Mouse (Mus musculus) myocyte (in vitro differentiated cells): ENCODE results near the gene Cited2. TPM values are rescaled to one million over a fixed set of nuclear protein-coding genes. Genes with fewer than 3 reads are reported as not detected.
A peak's percentile ranks its signal among the peaks of the same experiment; 100 is the strongest.

Experiments
- H3K27me3 ChIP-seq: one replicate; pipeline ENCODE4 v1.6.1; 2011; ENCODE audit not compliant: control insufficient read depth, insufficient read depth, insufficient read length
- H3K36me3 ChIP-seq: one replicate; pipeline ENCODE4 v1.6.1; 2011; ENCODE audit not compliant: control insufficient read depth, insufficient read depth
- H3K4me2 ChIP-seq: one replicate; pipeline ENCODE4 v1.6.1; 2011; ENCODE audit warnings: low read depth, control low read depth
- H3K4me3 ChIP-seq: one replicate; pipeline ENCODE4 v1.5.1; 2011; ENCODE audit warnings: mild to moderate bottlenecking, control low read depth, moderate library complexity
- H3K79me2 ChIP-seq: one replicate; pipeline ENCODE4 v1.6.1; 2011; ENCODE audit not compliant: control insufficient read depth, insufficient read depth
- H3ac ChIP-seq: one replicate; pipeline ENCODE4 v1.6.1; 2011; ENCODE audit not compliant: control insufficient read depth, insufficient read length
- CEBPB ChIP-seq: IDR thresholded peaks from 2 replicates; pipeline ENCODE4 v1.6.1; 2011; ENCODE audit warnings: mild to moderate bottlenecking, moderate library complexity; ENCODE audit not compliant: poor library complexity, insufficient read depth, severe bottlenecking
- E2F4 ChIP-seq: IDR thresholded peaks from one replicate; pipeline ENCODE4 v1.6.1; 2011; ENCODE audit warnings: mild to moderate bottlenecking, control low read depth, moderate library complexity; ENCODE audit not compliant: insufficient read depth
- MAX ChIP-seq: IDR thresholded peaks from one replicate; pipeline ENCODE4 v1.6.1; 2011; ENCODE audit warnings: low read depth, mild to moderate bottlenecking, control low read depth
- MYOD1 ChIP-seq, 3 experiments: IDR thresholded peaks; one replicate each; pipeline ENCODE4 v1.6.1; 2011; ENCODE audit warnings: control low read depth in 2 of 3, low read depth in 2 of 3, mild to moderate bottlenecking in 2 of 3, moderate library complexity in 1 of 3; ENCODE audit not compliant: insufficient read length in 2 of 3, control insufficient read depth in 1 of 3
- MYOG ChIP-seq, 3 experiments: IDR thresholded peaks; one replicate each; pipeline ENCODE4 v1.6.1; 2011; ENCODE audit warnings: control low read depth in 2 of 3, low read depth in 2 of 3, mild to moderate bottlenecking in 2 of 3; ENCODE audit not compliant: insufficient read length in 2 of 3, control insufficient read depth in 1 of 3, insufficient read depth in 1 of 3
- POLR2A ChIP-seq: IDR thresholded peaks from one replicate; pipeline ENCODE4 v1.6.1; 2011; ENCODE audit warnings: low read depth, mild to moderate bottlenecking, control low read depth, moderate library complexity; ENCODE audit not compliant: insufficient read length
- POLR2AphosphoS2 ChIP-seq: IDR thresholded peaks from one replicate; pipeline ENCODE4 v1.6.1; 2011; ENCODE audit warnings: low read depth, control low read depth; ENCODE audit not compliant: insufficient read length
- REST ChIP-seq: IDR thresholded peaks from one replicate; pipeline ENCODE4 v1.6.1; 2011; ENCODE audit warnings: mild to moderate bottlenecking, control low read depth, moderate library complexity; ENCODE audit not compliant: insufficient read depth, insufficient read length
- SRF ChIP-seq: IDR thresholded peaks from one replicate; pipeline ENCODE4 v1.6.1; 2011; ENCODE audit warnings: low read depth; ENCODE audit not compliant: control insufficient read depth, insufficient read length
- TCF12 ChIP-seq: IDR thresholded peaks from one replicate; pipeline ENCODE4 v1.6.1; 2011; ENCODE audit warnings: mild to moderate bottlenecking, control low read depth; ENCODE audit not compliant: poor library complexity, insufficient read depth, severe bottlenecking
- TCF3 ChIP-seq: IDR thresholded peaks from one replicate; pipeline ENCODE4 v1.6.1; 2011; ENCODE audit warnings: low read depth, control low read depth; ENCODE audit not compliant: insufficient read length
- USF1 ChIP-seq: IDR thresholded peaks from one replicate; pipeline ENCODE4 v1.6.1; 2011; ENCODE audit warnings: low read depth, mild to moderate bottlenecking, control low read depth, moderate library complexity
- polyA plus RNA-seq: library from polyadenylated mRNA; unstranded; fragments of >200 nt; fragmentation: generic; extraction: Trizol; gene quantifications from one replicate; pipeline ENCODE4 v1.2.1, GENCODE M21; 2012; ENCODE audit warnings: missing spikeins

Gene Cited2
- polyA plus RNA-seq, 1 experiment: 70.4 TPM

DNA sequence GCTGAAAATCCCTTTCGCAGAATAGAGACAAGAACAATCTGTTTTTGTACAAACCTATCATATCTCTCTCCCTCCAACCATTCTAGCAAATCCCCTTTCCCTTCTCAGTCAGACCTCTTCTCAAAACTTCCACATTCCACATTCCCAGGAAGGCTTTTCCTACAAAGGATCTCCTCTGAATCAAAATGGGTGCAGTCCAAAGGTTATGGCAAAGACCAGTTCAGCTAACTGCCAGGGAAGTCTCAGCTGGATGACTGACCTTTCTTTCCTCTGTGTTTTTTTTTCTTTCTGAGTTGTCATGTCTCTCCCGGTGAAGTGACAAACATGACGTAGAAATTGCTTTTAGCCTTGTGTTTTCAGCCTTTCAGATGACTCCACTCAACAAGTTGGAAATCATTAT lies 27.2 kb upstream of the Cited2 start:
- no peaks in the 10 kb centered on the region for H3K27me3 ChIP-seq
- no peak for TF ChIP-seq USF1
- TF ChIP-seq POLR2AphosphoS2: no peak
- TF ChIP-seq MAX: no peak
- TF ChIP-seq TCF3: no peak
- no peak for TF ChIP-seq CEBPB

DNA sequence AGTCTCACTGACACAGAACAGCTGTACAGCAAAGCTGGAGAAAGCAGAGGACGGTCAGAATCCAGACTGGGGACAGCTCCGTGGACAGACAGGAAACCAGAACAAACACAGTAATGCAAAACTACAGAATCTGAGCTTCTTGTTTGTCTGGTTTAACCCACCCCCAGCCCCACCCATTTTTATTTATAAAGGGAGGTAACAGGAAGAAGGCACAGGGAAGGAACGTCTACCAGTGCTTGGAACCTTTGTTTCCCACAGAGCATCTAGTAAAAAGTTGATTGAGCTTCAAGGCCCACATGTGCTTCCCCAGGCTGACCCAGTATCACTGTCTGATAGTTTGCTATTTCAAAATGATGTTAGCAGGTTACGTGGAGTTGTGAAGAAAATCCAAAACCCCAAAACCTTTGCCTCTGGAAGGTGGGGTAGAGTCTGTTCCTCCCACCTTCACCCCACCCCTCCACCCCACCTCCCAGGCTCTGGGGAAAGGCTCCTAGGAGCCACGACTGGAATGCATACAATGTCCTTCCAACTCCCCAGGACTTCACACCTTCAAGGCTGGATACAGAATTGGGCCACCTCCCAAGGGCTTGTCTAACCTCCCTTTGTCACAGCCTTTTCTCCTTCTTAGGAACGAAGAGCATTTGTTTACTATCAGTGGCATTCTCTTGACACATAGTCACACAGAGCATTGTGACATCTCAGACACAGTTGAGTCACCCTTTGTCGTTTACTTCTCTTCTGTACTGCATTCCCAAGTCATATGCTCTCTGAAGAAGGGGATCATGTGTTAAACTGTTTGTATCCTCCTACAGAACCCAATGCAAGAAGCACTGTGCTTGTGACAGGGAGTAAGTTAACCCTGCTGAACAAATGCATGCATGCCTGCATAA lies 25.4 kb upstream of the Cited2 start:
- Histone ChIP-seq H3K36me3 (no peaks in the 10 kb centered on the region), H3K27me3 (no peaks in the 10 kb centered on the region), H3ac (no peak overlapping the region), H3K4me2 (no peak overlapping the region), H3K4me3 (no peak overlapping the region), H3K79me2 (no peaks in the 10 kb centered on the region)
- TF ChIP-seq POLR2AphosphoS2 (no peak), TCF12 (no peak), USF1 (no peak), REST (no peak), MAX (no peak), POLR2A (no peak), E2F4 (no peak), MYOD1 (IDR thresholded peaks at IDR 0.05; ENCODE audit: control insufficient read depth in 1 of 3, insufficient read length in 2 of 3, low read depth in 2 of 3) (no peak), CEBPB (no peak), MYOG (IDR thresholded peaks at IDR 0.05; ENCODE audit: control insufficient read depth in 1 of 3, insufficient read depth in 1 of 3, insufficient read length in 2 of 3, low read depth in 2 of 3) (no peak), SRF (no peak), TCF3 (no peak)

More for the DNA sequence above, 27.2 kb upstream of the Cited2 start:
- H3ac ChIP-seq: no peak overlapping the region
- no peaks in the 10 kb centered on the region for H3K36me3 ChIP-seq
- no peaks in the 10 kb centered on the region for H3K79me2 ChIP-seq
- no peak overlapping the region for H3K4me2 ChIP-seq
- H3K4me3 ChIP-seq: no peak overlapping the region

DNA sequence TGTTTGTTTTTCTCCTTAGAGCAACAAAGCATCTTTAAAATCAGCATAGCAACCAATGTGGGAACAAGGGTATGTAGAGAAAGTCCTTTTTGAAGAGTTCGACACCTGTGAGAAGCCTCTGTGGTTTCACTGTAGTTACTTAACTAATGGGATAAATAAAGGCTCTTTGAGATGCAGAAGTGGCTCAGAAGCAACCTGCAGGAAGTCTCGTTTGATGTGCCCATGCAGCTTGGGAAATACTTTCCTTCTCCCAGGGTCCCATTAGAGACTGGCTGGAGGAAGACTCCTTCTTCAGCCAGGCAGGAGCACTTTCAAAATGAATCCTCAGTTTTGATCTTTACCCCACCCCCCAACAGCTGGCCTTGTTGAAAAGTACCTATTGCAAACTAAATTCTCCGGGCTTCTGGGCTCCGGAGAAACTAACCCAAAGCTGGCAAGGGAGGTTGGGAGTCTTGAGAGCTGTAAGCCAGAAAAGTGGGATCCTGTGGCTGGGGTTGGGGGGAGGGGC lies 17.5 kb upstream of the Cited2 start:
- H3K4me2 ChIP-seq: no peak overlapping the region
- H3K4me3 ChIP-seq: no peak overlapping the region
- no peaks in the 10 kb centered on the region for H3K79me2 ChIP-seq
- TF ChIP-seq POLR2AphosphoS2 (no peak), TCF12 (no peak), MAX (no peak)
- H3ac ChIP-seq: no peak overlapping the region
- H3K27me3 ChIP-seq: no peaks in the 10 kb centered on the region
- H3K36me3 ChIP-seq: no peaks in the 10 kb centered on the region

DNA sequence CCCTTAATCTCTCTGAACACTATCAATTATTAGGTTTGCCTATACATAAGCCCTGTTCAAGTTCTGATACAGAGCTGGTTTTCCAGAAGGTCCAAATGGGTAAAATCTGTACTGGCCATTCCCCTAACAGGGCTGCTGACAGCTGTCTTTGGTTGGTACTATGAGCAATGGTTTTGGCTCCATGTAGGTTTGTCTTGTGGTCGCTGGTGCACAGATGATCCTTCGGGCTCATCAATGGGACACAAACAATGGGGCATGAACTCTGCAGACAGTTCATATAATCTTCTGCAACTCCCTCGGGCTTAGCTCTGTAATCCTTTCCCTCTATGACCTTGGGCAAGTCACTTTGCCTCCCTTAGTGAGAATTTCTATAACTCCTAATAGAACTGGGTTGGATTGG lies 12.3 kb upstream of the Cited2 start:
- Histone ChIP-seq H3K36me3 (no peaks in the 10 kb centered on the region), H3K27me3 (no peaks in the 10 kb centered on the region), H3K4me3 (no peak overlapping the region), H3K79me2 (no peaks in the 10 kb centered on the region), H3ac (no peak overlapping the region), H3K4me2 (no peak overlapping the region)
- TF ChIP-seq MYOG (IDR thresholded peaks at IDR 0.05; ENCODE audit: control insufficient read depth in 1 of 3, insufficient read depth in 1 of 3, insufficient read length in 2 of 3, low read depth in 2 of 3) (peak in 1 of 3 experiments; percentile 53), MAX (no peak), POLR2A (no peak), POLR2AphosphoS2 (no peak), TCF3 (no peak), MYOD1 (IDR thresholded peaks at IDR 0.05; ENCODE audit: control insufficient read depth in 1 of 3, insufficient read length in 2 of 3, low read depth in 2 of 3) (peak in 1 of 3 experiments; percentile 17), SRF (no peak), E2F4 (no peak), REST (no peak), CEBPB (no peak), TCF12 (no peak), USF1 (no peak)

DNA sequence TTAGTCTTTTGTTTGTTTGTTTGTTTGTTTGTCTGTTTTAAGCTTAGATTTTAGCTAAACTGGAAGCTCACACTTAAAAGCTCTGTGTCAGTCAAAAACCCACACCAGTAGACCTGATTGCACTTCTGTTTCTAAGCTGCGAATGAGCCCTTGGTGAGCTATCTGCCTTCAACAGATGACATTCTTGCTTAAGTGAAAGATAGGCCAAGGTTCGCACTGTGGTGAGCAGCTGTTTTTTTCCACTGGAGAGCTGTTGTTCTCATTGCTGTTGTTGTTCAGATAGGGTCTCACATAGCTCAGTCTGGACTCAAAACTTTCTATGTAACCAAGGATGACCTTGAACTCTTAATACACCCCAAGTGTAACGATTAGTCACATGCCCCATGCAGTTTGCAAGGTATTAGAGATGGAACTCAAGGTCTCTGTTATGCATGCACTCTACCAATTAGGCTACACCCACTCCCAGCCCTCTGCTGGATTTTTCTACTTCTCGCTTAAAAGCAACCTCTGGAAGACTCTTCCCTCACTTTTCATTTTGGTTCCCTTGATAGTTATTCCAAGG lies 3.9 kb upstream of the Cited2 start:
- TF ChIP-seq TCF12: no peak
- TF ChIP-seq MAX: no peak
- no peak for TF ChIP-seq USF1
- TF ChIP-seq REST: no peak
- no peak for TF ChIP-seq POLR2AphosphoS2
- TF ChIP-seq MYOG (IDR thresholded peaks at IDR 0.05; ENCODE audit: control insufficient read depth in 1 of 3, insufficient read depth in 1 of 3, insufficient read length in 2 of 3, low read depth in 2 of 3): no peak
- TF ChIP-seq E2F4: no peak
- no peak for TF ChIP-seq POLR2A
- no peak for TF ChIP-seq TCF3
- no peak for TF ChIP-seq MYOD1 (IDR thresholded peaks at IDR 0.05; ENCODE audit: control insufficient read depth in 1 of 3, insufficient read length in 2 of 3, low read depth in 2 of 3)
- TF ChIP-seq SRF: no peak
- TF ChIP-seq CEBPB: no peak
- H3K79me2 ChIP-seq: peaks cover 8% of the 10 kb centered on the region
- no peaks in the 10 kb centered on the region for H3K36me3 ChIP-seq

More for the DNA sequence above, 3.9 kb upstream of the Cited2 start:
- H3K4me3 ChIP-seq: no peak overlapping the region
- no peaks in the 10 kb centered on the region for H3K27me3 ChIP-seq
- H3ac ChIP-seq: no peak overlapping the region
- H3K4me2 ChIP-seq: no peak overlapping the region
